Mouse (Mus musculus) liver, embryonic 15.5 days (tissue): ENCODE results near the gene Tbc1d32. TPM values are rescaled to one million over a fixed set of nuclear protein-coding genes. Genes with fewer than 3 reads are reported as not detected.
"Not testable (repeated sequence)": the region's sequence is repeated elsewhere in the genome, so short reads cannot be mapped to it uniquely, and the experiment has no call there.

Experiments
- ATAC-seq: fragments of 200-750 bp; cut with Nextera tagmentation; 2 replicates; pipeline ENCODE4 v1.8.0; 2017; ENCODE audit warnings: moderate number of reproducible peaks, mild to moderate bottlenecking, moderate library complexity; ENCODE audit not compliant: insufficient read depth
- H3K27ac ChIP-seq: fragments of 300-500 bp; sonication (generic); replicated peaks from 2 replicates; pipeline ENCODE4 v1.5.1; 2015; ENCODE audit warnings: mild to moderate bottlenecking, inconsistent platforms
- H3K27me3 ChIP-seq: fragments of 300-500 bp; sonication (generic); 2 replicates; pipeline ENCODE4 v1.6.1; 2015; ENCODE audit warnings: mild to moderate bottlenecking, inconsistent platforms
- H3K36me3 ChIP-seq: fragments of 300-500 bp; sonication (generic); replicated peaks from 2 replicates; pipeline ENCODE4 v1.6.1; 2015; ENCODE audit warnings: moderate library complexity, mild to moderate bottlenecking, inconsistent platforms
- H3K4me1 ChIP-seq: fragments of 300-500 bp; sonication (generic); replicated peaks from 2 replicates; pipeline ENCODE4 v1.6.1; 2015; ENCODE audit warnings: inconsistent platforms
- H3K4me2 ChIP-seq: fragments of 300-500 bp; sonication (generic); 2 replicates; pipeline ENCODE4 v1.6.1; 2015; ENCODE audit warnings: moderate library complexity, mild to moderate bottlenecking, inconsistent platforms
- H3K4me3 ChIP-seq: fragments of 300-500 bp; sonication (generic); replicated peaks from 2 replicates; pipeline ENCODE4 v1.5.1; 2015; ENCODE audit warnings: mild to moderate bottlenecking, inconsistent platforms
- H3K9ac ChIP-seq: fragments of 300-500 bp; sonication (generic); 2 replicates; pipeline ENCODE4 v1.6.1; 2015; ENCODE audit warnings: moderate library complexity, mild to moderate bottlenecking, inconsistent platforms
- H3K9me3 ChIP-seq: fragments of 300-500 bp; sonication (generic); replicated peaks from 2 replicates; pipeline ENCODE4 v1.6.1; 2016; ENCODE audit warnings: inconsistent platforms
- WGBS: fragments of 180-500 bp; shearing (Covaris S2); methylation state at CpG from one replicate; pipeline ENCODE4 v1.1.7; 2015; ENCODE audit warnings: mixed read lengths; ENCODE audit not compliant: insufficient replicate concordance; 5-methylcytosine and 5-hydroxymethylcytosine counted together
- polyA plus RNA-seq: library from polyadenylated mRNA; unstranded; fragments of >200 nt; fragmentation: Nextera tagmentation; extraction: Ambion mirVana; gene quantifications from 2 replicates; pipeline ENCODE4 v1.2.1, GENCODE M21; 2015

Tbc1d32 gene
- 0.33 and 0.47 TPM in 2 replicates for polyA plus RNA-seq

DNA sequence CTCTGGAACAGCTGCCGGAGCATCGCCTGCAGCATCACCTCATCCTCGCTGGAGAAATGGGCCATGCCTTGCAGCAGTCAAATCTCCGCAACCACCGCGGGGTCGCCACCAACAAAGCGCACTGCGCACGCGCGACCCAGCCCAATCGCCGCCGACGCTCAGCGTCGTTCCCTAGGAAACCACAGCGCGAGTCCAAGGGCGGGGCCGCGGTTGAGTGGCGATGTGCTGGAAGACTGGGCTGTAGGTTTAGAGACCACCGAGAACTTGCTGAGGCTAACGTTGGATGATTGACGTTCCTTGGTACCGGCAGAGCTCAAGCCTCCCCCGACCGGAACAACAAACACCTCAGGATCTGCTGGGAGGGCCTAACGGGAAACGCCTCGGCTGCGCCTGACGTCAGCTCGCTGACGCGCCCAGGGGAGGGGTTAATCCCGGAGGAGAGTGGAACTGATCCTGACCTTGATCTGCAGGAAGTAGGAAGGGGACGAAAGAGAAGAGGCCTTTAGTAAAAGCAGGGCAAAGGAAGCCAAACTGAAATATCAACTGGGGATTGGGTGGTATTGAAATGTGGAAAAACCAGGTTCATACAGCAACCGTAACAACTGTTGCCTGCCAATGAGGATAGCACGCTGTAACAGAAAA, at the start of gene Tbc1d32:
TSS of gene Tbc1d32 (minus strand) at position 122 of the 642 bp plus-strand sequence.
- H3K4me1 ChIP-seq = peaks cover 14% of the 10 kb centered on the region
- peak; percentile 95 for ATAC-seq
- no peak within 1 kb of the TSS for H3K27ac ChIP-seq
- WGBS = 2% methylated on average over 42 of the region's 42 CpGs
- H3K9me3 ChIP-seq = no peaks in the 10 kb centered on the region
- no peaks in the 10 kb centered on the region for H3K36me3 ChIP-seq
- peak within 1 kb of the TSS; percentile 85 for H3K4me2 ChIP-seq
- peak within 1 kb of the TSS; percentile 45; the same call in 1 of the 2 replicates for H3K9ac ChIP-seq
- peak within 1 kb of the TSS; percentile 64 for H3K4me3 ChIP-seq
- no peaks in the 10 kb centered on the region for H3K27me3 ChIP-seq

DNA sequence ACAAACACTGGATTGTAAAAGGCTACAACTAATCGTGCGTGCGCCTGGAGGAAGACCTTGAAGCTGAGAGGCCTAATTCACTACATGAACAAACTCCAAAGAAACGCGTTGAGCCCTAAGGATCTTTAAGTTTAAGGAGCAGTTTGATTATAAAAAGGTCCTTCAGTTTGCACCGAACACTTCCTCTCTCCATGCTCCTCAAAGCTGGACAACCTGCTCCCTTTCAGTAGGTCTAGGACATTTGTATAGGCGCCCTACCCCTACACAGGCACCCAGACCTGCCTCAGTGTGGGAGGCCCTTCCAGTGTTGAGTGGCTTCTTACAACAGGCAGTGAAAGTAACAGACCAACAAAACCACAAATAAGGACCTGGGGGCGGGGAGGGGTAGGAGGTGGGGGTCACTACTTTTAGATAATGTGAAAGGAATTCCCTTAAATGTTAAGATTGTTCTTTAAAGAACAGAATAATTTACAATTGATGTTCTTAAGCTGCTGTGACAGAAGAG, 666 bp downstream of the Tbc1d32 start:
- no peak overlapping the region for H3K27ac ChIP-seq
- no peak for ATAC-seq

GRCm38 (mm10) chr10:56215797-56216196, 12.7 kb downstream of the Tbc1d32 start:
- Histone ChIP-seq H3K9me3 (no peaks in the 10 kb centered on the region), H3K36me3 (no peaks in the 10 kb centered on the region), H3K4me1 (no peaks in the 10 kb centered on the region), H3K9ac (no peak overlapping the region), H3K27me3 (no peaks in the 10 kb centered on the region), H3K4me3 (no peak overlapping the region), H3K27ac (no peak overlapping the region), H3K4me2 (no peak overlapping the region)
- no peak for ATAC-seq
- 58% methylated on average over 3 of the region's 3 CpGs for WGBS

More for the DNA sequence above, 666 bp downstream of the Tbc1d32 start:
- H3K4me1 ChIP-seq = peaks cover 14% of the 10 kb centered on the region
- H3K4me2 ChIP-seq = peak overlapping the region; percentile 85
- no peaks in the 10 kb centered on the region for H3K27me3 ChIP-seq
- H3K9ac ChIP-seq = no peak overlapping the region
- no peaks in the 10 kb centered on the region for H3K36me3 ChIP-seq
- no peaks in the 10 kb centered on the region for H3K9me3 ChIP-seq
- peak overlapping the region; percentile 64 for H3K4me3 ChIP-seq
- WGBS = 70% methylated on average over 8 of the region's 8 CpGs

DNA sequence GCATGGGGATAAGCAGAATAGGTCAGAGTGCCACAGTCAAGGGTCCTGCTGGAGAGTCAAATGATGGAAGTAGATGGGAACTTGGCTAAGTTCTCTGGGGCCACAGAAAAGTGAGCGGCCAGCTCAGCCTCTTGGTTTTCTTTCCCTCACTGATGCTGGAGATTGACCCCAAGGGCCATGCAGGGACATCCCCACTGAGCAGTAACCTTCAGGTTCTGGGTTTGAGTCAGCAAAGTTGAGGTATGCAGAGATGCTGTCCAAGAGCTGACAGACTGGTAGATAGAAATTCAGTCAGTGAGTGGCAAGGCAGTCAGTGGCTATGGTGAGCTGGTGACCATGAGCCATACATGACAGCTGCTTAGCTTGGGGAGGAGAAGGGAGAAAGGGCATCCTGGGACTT, 18.1 kb downstream of the Tbc1d32 start:
- 63% methylated on average over 1 of the region's 1 CpGs for whole genome bisulfite sequencing
- Histone ChIP-seq H3K27me3 (no peaks in the 10 kb centered on the region), H3K4me1 (no peaks in the 10 kb centered on the region), H3K36me3 (no peaks in the 10 kb centered on the region), H3K4me2 (no peak overlapping the region), H3K4me3 (no peak overlapping the region), H3K9me3 (no peaks in the 10 kb centered on the region), H3K9ac (no peak overlapping the region), H3K27ac (no peak overlapping the region)
- ATAC-seq = no peak

GRCm38 (mm10) chr10:56206802-56207404, 21.6 kb downstream of the Tbc1d32 start:
- Histone ChIP-seq H3K4me1 (no peaks in the 10 kb centered on the region), H3K36me3 (no peaks in the 10 kb centered on the region), H3K4me2 (no peak overlapping the region), H3K27me3 (no peaks in the 10 kb centered on the region), H3K9me3 (no peaks in the 10 kb centered on the region), H3K9ac (no peak overlapping the region), H3K4me3 (no peak overlapping the region), H3K27ac (no peak overlapping the region)
- ATAC-seq = no peak
- WGBS = 65% methylated on average over 8 of the region's 8 CpGs

- H3K9me3 ChIP-seq = no peaks in the 10 kb centered on the region
- H3K9ac ChIP-seq = no peak overlapping the region
- H3K27me3 ChIP-seq = no peaks in the 10 kb centered on the region
- no peak for ATAC-seq
- WGBS = 72% methylated on average over 2 of the region's 2 CpGs
- no peak overlapping the region for H3K4me2 ChIP-seq
- H3K4me1 ChIP-seq = no peaks in the 10 kb centered on the region
- H3K36me3 ChIP-seq = no peaks in the 10 kb centered on the region
- no peak overlapping the region for H3K27ac ChIP-seq
- H3K4me3 ChIP-seq = no peak overlapping the region
These were observed 24.1 kb downstream of the Tbc1d32 start for GRCm38 (mm10) chr10:56204348-56204747.

GRCm38 (mm10) chr10:56199902-56200301, 28.6 kb downstream of the Tbc1d32 start:
- no peaks in the 10 kb centered on the region for H3K9me3 ChIP-seq
- H3K36me3 ChIP-seq = no peaks in the 10 kb centered on the region
- H3K9ac ChIP-seq = no peak overlapping the region
- no peak overlapping the region for H3K27ac ChIP-seq
- H3K27me3 ChIP-seq = no peaks in the 10 kb centered on the region
- H3K4me2 ChIP-seq = no peak overlapping the region
- no peaks in the 10 kb centered on the region for H3K4me1 ChIP-seq
- ATAC-seq = no peak
- H3K4me3 ChIP-seq = no peak overlapping the region

DNA sequence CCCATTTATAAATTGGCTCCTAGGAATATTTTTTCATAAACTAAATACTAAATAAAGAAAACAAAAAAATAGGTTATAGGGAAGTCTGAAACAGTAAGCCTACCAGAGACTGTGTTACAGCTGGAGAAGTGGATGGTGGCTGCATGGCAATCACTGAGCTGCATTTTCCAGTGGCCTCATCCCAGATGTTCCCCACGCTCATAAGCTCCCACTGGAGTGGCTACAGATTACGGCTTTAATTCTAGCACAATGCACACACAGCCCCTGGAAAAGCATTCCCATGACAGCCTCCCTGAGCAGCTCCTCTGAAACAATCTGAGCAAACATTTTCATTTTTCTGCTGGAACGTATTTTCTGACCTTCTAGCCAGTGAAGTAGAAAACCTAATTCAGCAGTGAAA, 29.8 kb downstream of the Tbc1d32 start:
- Histone ChIP-seq H3K4me2 (no peak overlapping the region), H3K4me1 (no peaks in the 10 kb centered on the region), H3K36me3 (no peaks in the 10 kb centered on the region), H3K9me3 (no peaks in the 10 kb centered on the region), H3K9ac (no peak overlapping the region), H3K27ac (no peak overlapping the region), H3K27me3 (no peaks in the 10 kb centered on the region), H3K4me3 (no peak overlapping the region)
- ATAC-seq = no peak
- WGBS = 64% methylated on average over 3 of the region's 3 CpGs

DNA sequence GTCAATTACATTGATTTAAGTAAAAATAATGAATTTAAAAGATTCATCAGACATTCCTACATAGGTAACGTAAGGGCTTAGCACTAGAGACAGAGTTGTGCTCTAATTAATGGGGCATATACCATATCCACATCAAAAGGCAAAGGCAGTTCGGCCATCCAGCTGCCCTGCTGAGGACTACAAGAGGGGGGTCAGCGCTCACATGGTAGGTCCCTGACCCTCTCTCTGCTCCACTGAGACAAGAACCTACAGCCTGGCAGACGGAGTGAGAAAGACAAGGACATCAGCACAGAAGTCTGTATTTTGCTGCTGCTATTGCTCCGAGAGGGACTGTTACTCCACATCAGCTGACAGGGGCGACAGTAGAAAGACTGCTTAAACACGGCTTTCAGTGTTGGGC, 34.2 kb downstream of the Tbc1d32 start:
- 67% methylated on average over 7 of the region's 7 CpGs for WGBS
- no peaks in the 10 kb centered on the region for H3K27me3 ChIP-seq
- ATAC-seq = no peak

GRCm38 (mm10) chr10:56181727-56182126, 46.8 kb downstream of the Tbc1d32 start:
- H3K4me1 ChIP-seq = no peaks in the 10 kb centered on the region
- WGBS = 69% methylated on average over 1 of the region's 1 CpGs
- H3K36me3 ChIP-seq = no peaks in the 10 kb centered on the region
- no peak overlapping the region for H3K4me2 ChIP-seq
- H3K27ac ChIP-seq = no peak overlapping the region
- H3K9ac ChIP-seq = no peak overlapping the region
- no peak for ATAC-seq
- H3K9me3 ChIP-seq = no peaks in the 10 kb centered on the region
- no peak overlapping the region for H3K4me3 ChIP-seq
- H3K27me3 ChIP-seq = no peaks in the 10 kb centered on the region

More for the DNA sequence above, 34.2 kb downstream of the Tbc1d32 start:
- no peaks in the 10 kb centered on the region for H3K9me3 ChIP-seq
- H3K9ac ChIP-seq = no peak overlapping the region
- H3K36me3 ChIP-seq = no peaks in the 10 kb centered on the region
- H3K4me2 ChIP-seq = no peak overlapping the region
- H3K4me3 ChIP-seq = no peak overlapping the region
- no peaks in the 10 kb centered on the region for H3K4me1 ChIP-seq
- H3K27ac ChIP-seq = no peak overlapping the region

DNA sequence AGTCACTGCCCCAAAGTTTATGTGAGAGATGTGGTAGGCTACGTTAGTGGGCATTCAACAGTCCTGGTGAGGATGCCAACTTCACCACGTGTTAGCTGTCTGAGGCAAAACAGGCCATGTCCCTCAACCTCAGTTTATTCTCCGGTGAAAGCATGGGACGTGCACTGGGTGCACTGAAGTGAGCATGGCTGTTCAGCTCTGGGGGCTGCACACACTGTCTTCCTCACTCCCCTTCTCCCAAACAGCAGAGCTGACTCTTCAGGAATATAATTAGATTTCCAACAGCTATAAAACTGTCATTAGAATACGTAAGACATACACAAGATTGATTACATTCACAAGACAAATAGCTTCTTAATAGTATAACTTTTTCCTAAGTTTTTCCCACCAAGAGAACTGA, 55.3 kb downstream of the Tbc1d32 start:
- 66% methylated on average over 5 of the region's 5 CpGs for WGBS
- Histone ChIP-seq H3K9ac (no peak overlapping the region), H3K27ac (no peak overlapping the region), H3K4me3 (no peak overlapping the region), H3K4me1 (no peaks in the 10 kb centered on the region), H3K27me3 (no peaks in the 10 kb centered on the region), H3K9me3 (no peaks in the 10 kb centered on the region), H3K36me3 (no peaks in the 10 kb centered on the region), H3K4me2 (no peak overlapping the region)
- ATAC-seq = no peak

DNA sequence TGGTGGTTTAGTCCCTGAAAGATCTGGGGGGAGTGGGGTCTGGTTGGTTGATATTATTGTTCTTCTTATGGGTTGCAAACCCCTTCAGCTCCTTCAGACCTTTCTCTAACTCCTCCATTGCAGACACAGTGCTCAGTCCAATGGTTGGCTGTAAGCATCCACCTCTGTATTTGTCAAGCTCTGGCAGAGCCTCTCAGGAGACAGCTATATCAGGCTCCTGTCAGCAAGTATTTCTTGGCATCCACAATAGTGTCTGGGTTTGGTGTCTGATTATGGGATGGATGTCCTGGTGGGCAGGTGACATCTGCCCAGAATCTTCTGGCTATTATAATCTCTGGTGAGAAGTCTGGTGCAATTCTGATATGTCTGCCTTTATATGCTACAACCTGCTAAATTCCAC, 60.8 kb downstream of the Tbc1d32 start:
- not testable (repeated sequence) for H3K4me1 ChIP-seq, H3K27me3 ChIP-seq, H3K27ac ChIP-seq, H3K9ac ChIP-seq, H3K36me3 ChIP-seq, ATAC-seq, H3K4me2 ChIP-seq, H3K4me3 ChIP-seq, H3K9me3 ChIP-seq
